Mouse (Mus musculus) spleen, adult 12 weeks (tissue): ENCODE measurements around the gene Fam53b.

ENCODE experiments used
- DNase-seq: peaks from one replicate; pipeline ENCODE4 v3.0.0; 2022; ENCODE audit warnings: low spot score

Gene Fam53b

GRCm38 (mm10) chr7:132711579-132711978 lies 102.1 kb downstream of the Fam53b start:
- no peak for DNase-seq

DNA sequence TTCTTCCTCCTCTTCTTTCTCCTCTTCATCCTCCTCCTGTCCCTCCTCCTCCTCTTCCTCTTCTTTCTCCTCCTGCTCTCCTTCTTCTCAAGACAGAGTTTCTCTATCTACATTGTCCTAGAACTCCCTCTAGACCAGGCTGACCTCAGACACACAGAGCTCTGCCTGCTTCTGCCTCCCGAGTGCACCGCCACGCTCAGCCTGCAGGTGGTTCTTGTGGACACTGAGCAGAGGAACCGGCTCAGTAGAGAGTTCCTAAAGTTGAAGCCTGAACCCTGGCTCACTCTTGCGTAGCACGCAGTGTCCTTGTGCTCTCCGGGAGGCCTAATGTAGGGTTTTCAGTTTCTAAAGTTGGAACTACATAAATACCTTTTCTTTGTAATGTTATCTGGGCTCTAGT lies 108.6 kb downstream of the Fam53b start:
- DNase-seq, result no peak

DNA sequence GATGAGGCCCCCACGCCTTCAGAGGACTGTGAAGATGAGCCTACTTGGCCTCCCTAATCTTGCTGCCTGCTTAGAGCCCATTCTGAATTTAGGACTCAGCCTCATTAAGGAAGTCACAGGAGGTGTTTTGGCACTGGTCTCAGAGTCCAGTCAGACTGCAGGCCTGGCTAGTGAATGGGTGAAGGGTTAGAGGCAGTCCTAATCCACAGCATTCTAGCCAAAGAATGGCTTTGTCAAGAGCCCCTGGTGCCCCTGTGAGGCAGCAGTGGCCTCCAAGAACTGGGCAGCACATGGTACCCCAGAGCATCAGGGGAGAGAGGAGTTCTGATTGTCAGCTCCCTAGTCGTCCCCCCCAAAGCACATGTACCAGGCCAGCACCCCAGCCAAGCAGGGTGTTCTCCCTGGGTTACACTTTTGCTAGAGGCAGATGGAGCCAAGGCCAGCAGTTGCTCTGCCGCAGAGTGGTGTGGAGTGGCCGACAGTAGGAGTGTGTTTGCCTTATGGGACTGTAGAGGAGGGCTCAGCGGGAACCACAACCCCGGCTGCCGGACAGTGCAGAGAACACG lies 109.3 kb downstream of the Fam53b start:
- no peak for DNase-seq

GRCm38 (mm10) chr7:132703515-132704309 lies 110.0 kb downstream of the Fam53b start:
- no peak for DNase-seq

- no peak for DNase-seq
Observed at GRCm38 (mm10) chr7:132702492-132703070, 111.1 kb downstream of the Fam53b start.

- no peak for DNase-seq
Observed at GRCm38 (mm10) chr7:132702024-132702423, 111.7 kb downstream of the Fam53b start.

DNA sequence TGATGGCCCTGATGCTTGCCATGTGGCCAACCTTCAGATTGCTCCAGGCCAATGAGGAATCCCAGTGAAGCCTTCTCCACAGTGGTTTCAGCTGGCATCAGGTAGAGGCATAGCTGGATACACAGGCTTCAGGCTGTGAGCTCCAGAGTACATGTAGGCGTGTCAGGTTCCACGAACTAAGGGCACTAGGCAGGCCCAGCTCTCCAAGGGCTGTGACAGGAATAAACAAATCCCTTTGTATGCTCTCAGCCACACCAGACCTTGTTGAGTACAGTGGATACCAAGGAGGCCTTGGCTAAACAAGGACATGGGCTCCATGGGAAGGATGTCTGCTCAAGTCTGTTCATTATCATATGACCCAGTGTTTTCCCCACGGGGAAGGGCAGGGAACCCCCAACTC lies 112.3 kb downstream of the Fam53b start:
- no peak for DNase-seq

DNA sequence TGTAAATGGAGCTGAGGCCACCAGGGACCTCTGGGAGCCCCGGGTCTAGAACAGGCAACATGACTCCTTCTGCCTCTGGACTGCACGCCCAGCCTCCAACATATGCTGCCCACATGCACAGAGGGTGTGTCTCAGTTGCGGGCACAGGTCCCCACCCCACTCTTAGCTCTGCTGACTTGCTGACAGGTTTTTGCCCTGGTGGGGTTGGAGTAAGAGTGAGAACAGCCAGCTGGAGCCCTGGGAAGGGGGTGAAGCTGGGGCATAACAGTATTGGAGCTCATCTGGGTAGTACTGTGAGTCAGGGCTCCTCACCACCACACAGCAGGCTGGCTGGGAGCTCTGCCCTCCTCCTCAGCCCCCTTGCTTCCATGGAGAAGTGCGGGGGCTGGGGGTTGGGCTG lies 113.6 kb downstream of the Fam53b start:
- DNase-seq, result no peak

- DNase-seq, result no peak
Observed at GRCm38 (mm10) chr7:132699639-132700038, 114.0 kb downstream of the Fam53b start.

DNA sequence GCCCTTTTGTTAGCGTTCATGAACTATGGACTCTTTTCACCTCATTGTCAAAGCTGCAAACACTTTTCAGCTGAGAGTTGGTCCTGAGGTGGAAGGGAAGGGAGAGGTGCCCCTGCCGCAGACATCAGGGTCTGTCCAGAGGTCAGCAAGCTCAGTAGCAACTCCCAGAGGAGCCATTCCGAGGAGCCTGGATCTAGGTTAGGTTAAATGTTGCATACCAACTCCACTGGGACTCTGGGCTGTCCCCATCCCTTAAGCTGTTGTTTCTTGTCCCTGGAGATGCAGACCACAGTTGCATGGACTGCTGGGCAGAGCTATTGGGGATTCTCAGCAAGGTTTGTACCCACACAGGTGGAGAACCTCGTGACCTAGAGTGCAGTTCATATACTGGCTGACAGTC lies 114.5 kb downstream of the Fam53b start:
- DNase-seq, result no peak

DNA sequence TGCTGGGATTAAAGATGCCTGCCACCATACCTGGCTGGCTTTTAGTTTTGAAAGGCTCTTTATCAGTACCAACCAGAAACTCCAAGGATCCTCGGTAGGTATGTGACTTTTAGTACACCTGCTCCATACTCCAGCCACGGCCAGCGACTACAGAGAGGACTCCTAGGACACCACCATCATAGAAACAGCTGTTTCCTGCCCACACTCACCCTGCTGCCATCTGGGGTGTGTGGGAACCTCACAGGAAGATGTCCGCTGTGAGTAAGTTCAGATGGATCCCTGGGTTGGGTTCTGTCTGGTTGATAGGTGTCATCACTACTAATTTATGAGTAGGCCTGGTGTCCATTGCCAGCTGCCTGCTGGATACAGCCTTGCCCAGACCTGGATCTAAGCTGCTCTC lies 114.9 kb downstream of the Fam53b start:
- no peak for DNase-seq

GRCm38 (mm10) chr7:132697258-132697796 lies 116.4 kb downstream of the Fam53b start:
- DNase-seq, result no peak

- no peak for DNase-seq
Observed at GRCm38 (mm10) chr7:132693561-132693960, 120.1 kb downstream of the Fam53b start.

GRCm38 (mm10) chr7:132692719-132693118 lies 121.0 kb downstream of the Fam53b start:
- DNase-seq, result no peak

GRCm38 (mm10) chr7:132690716-132691472 lies 122.8 kb downstream of the Fam53b start:
- DNase-seq, result no peak

DNA sequence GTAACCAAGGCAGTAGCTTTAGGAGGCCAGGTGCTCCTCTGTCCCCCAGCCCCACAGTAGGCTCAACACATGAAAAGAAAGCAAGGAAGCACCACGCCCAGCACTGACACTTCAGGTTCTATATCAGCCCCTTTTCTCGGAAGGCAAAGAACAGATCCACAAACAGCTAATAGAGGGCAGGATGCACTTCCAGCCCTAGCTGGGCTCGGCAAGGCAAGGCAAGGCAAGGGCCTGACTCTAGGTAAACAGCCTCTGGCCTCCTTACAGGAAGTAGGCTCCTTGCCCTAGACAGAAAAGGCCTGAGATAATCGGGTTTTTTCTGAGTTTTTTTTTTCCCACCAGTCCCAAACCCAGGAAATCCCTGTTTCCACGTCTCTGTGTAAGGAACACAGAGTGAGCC lies 124.0 kb downstream of the Fam53b start:
- DNase-seq, result no peak

GRCm38 (mm10) chr7:132688721-132689120 lies 125.0 kb downstream of the Fam53b start:
- no peak for DNase-seq

DNA sequence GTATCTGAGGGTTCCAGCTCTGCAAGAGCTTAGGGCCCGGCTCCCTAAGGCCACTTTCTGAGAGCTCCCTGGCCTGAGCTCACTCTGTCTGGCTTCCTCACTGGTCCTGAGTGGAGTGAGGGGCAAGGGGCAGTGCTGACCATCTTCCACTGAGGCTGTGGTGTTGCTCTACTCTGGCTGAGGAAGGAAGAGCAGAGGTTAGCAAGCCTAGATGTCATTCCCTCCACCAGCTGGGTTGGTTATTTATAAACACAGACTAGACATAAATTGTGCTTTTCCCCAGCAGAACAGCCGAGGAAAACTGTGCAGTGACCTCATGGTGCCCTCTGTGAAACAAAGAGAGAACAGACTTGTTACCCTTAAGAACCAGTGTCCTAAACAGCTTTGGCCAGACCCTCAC lies 125.8 kb downstream of the Fam53b start:
- no peak for DNase-seq

DNA sequence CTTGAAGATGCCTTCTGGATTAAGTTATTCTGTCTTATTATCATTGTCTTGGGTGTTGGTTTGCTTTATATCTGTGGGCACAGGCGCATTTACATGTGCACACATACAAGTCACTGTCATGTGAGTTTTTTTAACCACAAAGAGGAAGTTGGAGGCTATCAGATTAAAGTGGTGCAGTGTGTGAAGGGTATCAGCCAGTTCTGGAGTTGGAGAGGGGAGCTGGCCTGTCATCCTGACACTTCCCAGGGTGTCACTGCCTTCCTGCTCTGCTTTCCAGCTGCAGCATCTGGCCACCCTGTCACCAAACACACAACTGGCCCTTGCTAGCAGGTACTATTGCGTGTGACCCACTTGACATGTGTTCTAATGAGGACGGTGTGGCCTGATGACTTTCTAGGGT lies 127.2 kb downstream of the Fam53b start:
- no peak for DNase-seq

DNA sequence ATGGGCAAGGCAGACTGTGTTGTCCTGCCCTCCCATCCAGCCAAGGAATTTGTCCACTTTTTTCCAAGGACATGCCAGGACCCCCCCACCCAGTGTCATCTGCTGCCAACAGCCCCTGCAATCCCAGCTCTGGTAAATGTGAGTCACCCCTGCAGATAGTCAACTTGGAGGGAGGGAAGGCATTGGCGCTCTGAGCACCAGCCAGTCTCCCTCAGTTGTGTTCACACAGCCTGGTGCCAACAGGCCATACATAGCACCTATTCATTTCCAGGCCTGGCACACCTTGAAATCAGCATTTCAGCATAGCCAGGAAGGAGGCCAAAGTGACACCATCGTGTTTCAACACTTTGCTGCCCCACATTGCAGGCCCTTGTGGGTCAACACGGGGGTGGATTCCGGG lies 129.8 kb downstream of the Fam53b start:
- no peak for DNase-seq

- no peak for DNase-seq
Observed at GRCm38 (mm10) chr7:132682901-132683300, 130.8 kb downstream of the Fam53b start.

DNA sequence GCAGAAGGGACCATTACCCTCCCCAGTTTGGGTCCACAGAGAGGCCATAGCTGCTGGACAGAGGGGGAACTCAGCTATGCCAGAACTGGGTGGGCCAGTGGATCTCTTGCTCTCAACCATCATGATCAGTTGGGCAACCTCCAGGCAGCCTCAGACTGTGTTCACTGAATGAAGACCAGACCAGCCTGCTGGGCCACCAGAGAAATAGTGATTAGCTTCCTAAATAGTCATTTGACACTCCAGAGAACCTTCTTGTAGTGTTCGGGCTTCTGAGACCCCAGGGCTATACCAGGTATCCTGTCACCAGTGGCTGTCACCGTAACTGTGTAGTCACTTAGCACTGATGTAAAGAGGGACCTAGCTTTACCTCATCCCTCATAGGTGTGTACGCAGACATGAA lies 131.3 kb downstream of the Fam53b start:
- no peak for DNase-seq

DNA sequence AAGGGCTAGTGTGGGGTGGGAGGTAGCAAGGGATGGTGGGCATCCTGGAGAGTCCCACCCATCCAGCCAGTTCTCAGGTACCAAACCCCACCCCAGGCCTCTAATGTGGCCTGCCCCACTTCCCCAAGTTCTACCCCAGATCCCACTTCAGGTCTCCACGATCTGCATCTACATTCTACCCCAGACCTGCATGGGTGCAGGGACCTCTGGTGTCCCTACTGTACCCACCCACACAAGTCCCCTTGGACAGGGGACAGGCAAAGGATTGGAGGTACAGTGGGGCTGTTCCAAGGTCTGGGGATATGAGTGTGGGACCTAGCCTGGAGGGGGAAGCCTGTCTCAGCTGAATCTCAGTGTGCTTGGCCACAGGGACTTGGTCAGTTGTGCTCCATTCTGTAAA lies 131.9 kb downstream of the Fam53b start:
- no peak for DNase-seq
